Mouse (Mus musculus): ENCODE results near the gene Rps18. TPM values are rescaled to one million over a fixed set of nuclear protein-coding genes. Genes with fewer than 3 reads are reported as not detected.

Gene Rps18
- polyA plus RNA-seq, 1 experiment: 488 TPM

DNA sequence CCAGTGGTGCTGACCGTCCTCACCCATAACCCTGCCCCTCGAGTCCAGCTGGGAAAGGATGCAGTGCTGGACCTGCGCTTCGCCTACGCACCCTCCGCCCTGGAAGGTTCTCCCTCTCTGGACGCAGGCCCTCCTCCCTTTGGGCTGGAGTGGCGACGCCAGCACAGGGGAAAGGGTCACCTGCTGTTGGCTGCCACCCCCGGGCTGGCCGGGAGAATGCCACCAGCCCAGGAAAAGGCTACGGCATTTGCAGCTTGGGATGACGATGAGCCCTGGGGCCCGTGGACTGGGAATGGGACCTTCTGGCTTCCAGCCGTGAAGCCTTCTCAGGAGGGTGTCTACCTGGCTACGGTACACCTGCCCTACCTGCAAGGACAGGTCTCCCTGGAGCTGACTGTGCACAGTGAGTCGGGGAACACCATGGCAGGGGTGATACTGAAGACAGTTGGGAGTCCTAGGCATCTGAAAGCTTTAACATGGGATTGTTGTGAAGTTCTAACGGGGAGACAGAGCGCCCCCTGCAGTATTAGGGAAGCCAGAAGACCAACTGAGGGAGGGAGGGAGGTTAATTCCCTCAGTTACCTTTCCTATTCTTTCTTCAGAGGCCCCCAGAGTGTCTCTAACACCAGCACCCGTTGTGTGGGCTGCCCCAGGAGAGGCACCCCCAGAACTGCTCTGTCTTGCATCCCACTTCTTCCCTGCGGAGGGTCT is 30.2 kb downstream of the Rps18 start:
- DNase-seq (ENCODE audit: extremely low spot score in 1 of 2, low spot score in 1 of 2): no peak

DNA sequence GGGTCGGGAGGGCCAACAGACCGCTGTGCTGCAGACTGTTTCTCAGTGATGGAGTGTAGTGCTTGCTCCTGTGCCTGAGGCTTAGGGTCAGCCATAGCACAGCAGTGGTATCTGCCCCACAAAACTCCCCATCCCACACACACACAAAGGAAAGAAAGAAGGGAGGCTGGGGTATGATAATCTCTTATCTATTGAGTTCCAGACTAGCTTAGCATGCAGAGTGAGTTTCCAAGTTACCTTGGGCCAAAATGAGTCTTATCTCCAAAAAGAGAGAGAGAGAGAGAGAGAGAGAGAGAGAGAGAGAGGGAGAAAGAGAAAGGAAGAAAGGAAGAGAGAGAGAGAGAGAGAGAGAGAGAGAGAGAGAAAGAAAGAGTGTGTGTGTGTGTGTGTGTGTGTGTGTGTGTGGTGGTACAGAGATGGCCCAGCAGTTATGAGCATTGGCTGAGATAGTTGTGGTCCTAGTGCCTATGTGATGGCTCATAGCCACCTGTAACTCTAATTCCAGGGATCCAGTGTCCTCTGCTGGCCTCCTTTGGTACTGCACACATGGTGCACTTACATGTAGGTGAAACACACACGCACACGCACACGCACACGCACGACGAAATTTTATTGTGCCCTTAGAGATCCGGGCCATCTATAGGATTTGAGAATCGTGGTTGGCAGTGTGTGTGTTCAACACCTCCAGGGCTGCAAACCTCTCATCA is 31.1 kb downstream of the Rps18 start:
- no peak for DNase-seq (ENCODE audit: extremely low spot score in 1 of 2, low spot score in 1 of 2)

DNA sequence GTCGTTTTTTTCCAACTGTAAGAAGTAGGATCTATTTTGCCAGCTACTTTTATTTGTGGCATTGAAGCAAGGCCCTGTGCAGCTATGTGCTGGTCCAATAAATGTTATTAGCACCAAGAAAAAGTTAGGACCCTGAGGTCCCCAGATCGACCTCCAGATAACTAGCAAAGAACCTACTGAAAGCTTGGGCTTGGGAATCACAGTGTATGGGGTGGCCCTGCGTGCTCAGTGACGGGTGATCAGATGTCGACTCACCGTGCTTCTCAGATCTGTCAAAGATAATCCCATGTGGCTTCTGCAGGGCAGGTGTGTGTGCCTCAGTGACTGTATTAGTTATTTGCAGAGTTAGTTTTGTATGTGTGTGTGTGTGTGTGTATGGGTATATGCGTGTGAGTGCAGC is 34.4 kb downstream of the Rps18 start:
- no peak for DNase-seq (ENCODE audit: extremely low spot score in 1 of 2, low spot score in 1 of 2)

DNA sequence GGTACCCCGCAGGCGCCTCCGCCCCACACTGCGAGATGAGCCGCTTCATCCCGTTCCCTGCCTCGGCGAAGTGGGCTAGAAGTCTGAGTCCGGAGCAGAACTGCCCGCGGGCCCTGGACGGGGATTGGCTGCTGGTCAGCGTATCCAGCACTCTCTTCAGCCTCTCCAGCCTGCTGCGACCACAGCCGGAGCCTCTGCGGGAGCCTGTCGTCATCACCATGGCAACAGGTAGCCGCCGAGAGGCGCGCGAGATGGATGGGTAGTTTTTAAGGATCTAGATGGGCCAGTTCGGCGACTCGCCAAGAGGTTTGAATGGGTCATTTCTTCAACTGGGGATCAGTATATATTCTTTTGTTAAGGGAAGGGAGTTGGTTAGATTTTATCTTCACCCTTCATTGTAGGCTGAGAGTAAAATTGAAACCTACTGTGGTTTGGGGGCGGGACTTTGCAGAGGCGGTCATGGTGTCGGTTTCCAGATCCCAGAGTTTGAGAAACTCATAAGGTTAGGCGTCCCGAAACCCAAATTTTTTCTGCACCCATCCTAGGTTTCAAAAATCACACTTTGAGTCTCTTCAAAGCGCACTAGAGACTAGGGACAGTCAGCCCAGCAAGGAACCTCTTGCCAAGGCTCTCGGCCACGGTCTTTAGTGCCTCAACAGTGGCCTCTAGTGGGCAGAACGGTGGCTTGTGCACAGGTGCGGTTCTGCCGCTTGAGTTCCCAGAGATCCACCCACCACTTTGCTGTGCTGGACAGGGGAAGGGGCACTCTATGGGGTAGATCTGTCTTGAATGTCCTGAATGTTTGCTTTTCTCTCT is 35.3 kb downstream of the Rps18 start:
- DNase-seq (ENCODE audit: extremely low spot score in 1 of 2, low spot score in 1 of 2): peak in 1 of 2 experiments; percentile 90

DNA sequence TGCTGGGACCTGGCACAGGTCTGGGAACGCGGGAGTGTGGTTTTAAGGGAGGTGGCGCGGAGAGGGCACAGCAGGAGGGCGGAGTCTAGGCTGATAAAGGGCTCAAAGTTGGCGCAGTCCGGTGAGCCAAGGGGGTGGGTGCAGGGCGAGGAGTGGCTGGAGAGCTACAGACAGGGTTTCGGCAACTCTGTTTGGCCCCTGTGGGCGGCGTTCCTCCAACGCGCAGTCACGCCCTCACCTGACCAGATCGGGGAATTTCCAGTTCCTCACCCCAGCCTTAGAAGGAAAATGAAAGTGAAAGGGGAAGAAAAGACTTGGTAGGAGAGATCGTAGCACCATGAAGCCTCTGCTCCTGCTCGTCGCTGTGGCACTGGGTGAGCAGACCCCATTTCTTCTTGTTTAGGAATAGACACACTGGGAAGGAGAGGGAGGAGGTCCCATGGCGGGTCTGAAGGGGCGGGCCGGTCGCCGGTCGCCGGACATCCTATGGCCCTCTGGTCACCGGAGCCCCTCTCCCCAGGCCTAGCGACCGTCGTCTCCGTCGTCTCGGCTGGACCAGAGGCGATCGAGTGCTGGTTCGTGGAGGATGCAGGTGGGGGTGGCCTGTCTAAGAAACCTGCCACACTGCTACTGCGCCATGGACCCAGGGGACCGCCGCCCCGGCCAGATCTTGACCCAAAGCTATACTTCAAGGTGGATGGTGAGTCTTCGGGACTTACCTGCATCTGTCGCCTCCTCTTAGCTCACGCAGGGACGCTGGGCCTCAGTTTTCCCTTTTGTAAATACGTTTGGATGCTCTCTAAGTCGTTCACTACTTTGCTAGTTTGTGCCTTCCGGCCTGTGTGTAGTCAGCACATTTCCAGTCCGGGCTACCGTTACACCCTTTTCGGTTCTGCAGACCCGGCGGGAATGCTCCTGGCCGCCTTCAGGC is 36.2 kb downstream of the Rps18 start:
- DNase-seq (ENCODE audit: extremely low spot score in 1 of 2, low spot score in 1 of 2): peak in 1 of 2 experiments; percentile 63

DNA sequence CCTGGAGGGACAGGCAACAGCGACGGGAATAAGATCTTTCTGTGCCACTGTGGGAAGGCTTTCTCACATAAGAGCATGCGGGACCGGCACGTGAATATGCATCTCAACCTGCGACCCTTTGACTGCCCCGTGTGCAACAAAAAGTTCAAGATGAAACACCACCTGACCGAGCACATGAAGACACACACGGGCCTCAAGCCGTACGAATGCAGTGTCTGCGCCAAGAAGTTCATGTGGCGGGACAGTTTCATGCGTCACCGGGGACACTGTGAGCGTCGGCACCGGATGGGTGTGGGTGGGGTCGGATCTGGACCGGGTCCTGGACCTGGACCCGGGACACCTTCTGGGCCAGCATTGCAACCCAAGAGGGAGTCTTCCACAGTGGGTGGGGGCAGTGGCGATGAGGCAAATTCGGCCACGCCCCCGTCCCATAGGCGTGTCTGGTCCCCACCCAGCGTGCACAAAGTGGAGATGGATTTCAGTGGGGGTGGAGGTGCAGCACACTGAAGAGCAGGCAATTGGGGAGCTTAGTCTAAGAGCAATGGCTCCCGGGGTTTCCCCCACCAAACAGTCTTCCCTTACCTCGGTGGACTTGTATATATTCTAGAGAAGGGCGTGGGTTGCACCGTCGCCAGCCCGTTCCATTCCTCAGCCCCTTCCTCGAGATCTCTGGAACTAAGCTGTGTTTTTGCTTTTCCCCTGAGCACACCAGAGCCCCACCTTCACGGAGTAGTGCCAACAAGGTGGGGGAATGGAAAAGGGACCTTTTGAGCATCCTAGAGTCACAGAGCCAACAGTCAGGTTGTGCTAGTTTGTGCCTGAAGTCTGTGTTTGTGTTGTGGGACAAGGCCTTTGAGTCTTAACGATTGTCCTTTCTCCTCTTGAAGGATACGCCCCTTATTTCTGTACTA is 37.3 kb downstream of the Rps18 start:
- DNase-seq (ENCODE audit: extremely low spot score in 1 of 2, low spot score in 1 of 2): no peak

DNA sequence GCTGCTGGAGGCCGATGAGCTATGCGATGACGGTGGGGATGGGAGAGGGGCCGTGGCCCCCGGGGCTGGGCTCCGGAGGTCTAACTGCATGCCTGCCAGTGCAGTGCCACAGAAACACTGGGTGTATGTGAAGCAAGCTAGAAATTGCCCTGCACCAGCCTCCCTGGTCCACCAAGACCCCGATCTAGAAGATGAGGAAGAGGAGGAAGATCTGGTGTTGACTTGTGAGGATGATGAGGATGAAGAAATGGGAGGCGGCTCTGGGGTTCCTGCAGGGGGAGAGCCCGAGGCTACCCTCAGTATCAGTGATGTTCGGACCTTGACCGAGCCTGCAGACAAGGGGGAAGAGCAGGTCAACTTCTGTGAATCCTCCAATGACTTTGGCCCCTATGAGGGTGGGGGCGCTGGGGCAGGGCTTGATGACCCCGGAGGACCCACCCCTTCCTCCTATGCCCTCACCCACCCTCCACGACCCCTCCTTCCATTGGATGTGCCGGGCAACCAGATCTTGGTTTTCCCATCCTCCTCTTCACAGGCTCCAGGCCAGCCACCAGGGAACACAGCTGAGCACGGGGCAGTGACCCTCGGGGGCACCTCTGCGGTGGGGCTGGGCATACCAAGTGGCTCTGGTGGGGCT is 38.0 kb downstream of the Rps18 start:
- no peak for DNase-seq (ENCODE audit: extremely low spot score in 1 of 2, low spot score in 1 of 2)

DNA sequence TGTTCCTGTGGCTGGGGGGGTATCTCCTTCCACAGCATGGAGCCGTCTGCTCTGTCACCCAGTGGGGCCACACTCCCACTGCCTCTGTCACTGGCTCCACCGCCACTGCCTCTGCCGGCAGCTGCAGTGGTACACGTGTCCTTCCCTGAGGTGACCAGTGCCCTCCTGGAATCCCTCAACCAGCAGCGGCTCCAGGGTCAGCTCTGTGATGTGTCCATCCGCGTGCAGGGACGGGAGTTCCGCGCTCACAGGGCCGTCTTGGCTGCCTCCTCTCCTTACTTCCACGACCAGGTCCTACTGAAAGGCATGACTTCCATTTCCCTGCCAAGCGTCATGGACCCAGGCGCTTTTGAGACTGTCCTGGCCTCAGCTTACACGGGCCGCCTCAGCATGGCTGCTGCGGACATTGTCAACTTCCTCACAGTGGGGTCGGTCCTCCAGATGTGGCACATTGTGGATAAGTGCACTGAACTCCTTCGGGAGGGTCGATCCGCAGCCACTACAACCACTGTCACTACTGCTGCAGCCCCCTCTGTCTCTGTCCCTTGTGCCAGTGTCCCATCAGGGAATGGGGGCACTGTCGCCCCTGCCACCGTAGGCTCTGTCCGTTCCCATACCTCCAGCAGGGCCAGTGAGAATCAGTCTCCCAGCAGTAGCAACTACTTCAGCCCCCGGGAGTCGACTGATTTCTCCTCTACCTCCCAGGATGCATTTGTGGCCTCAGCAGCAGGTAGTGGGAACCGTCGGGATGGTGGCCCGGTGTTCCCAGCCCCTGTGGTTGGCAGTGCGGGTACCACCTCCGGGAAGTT is 38.8 kb downstream of the Rps18 start:
- no peak for DNase-seq (ENCODE audit: extremely low spot score in 1 of 2, low spot score in 1 of 2)

DNA sequence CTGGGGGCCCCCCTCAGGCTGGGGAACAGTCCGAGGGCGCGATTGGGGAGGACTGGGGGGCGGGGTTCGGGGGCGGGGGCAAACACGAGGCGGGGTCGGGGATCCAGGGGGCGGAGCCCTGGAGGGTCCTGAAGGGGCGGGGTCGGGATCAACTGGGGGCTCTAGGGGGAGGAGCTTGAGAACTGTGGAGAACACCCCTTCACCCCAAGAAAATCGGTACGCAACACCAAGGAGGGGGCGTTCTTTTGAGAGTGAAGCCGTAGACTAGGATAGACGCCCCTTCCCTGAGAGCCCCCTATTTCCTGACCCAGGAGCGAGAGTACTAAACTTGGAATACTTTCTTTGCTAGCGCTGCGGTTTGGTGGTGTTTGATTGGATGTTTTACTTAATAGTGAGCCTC is 39.5 kb downstream of the Rps18 start:
- DNase-seq (ENCODE audit: extremely low spot score in 1 of 2, low spot score in 1 of 2): peak in 1 of 2 experiments; percentile 33

DNA sequence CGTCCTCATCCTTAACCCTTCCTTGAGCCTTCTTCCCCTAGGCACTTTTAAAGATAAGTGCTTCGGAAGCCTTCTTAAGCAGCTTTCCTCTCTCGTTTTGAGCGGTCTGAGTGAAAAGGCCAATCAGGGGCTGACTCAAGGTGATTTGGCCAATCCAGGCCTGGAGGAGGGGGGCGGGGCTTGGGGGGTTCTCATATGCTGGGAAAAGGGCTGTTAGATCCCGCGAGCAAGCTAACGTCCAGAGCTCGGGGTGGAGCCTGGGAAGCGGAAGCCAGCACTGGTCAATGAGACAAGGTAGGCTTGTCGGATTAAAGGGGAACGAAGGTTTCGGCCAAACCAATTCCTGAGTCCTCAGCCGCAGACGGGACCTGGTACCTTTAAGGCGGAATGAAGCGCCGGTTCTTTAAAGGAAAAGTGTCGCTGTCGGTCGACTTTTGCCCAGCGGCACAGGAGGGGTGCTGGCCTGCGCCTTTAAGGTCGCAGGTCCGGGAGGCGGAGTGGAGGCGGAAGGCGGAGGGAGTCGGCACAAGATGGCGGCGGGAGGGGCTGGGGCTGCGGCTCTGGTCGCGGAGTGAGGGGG is 40.0 kb downstream of the Rps18 start, which contains the start of the genes Tapbp and Zbtb22:
TSS of gene Tapbp (plus strand) at position 229 of the 580 bp plus-strand sequence.
TSS of gene Zbtb22 (plus strand) at position 234 of the 580 bp plus-strand sequence.
- DNase-seq (ENCODE audit: extremely low spot score in 1 of 2, low spot score in 1 of 2): peak; percentile 97 to 98

DNA sequence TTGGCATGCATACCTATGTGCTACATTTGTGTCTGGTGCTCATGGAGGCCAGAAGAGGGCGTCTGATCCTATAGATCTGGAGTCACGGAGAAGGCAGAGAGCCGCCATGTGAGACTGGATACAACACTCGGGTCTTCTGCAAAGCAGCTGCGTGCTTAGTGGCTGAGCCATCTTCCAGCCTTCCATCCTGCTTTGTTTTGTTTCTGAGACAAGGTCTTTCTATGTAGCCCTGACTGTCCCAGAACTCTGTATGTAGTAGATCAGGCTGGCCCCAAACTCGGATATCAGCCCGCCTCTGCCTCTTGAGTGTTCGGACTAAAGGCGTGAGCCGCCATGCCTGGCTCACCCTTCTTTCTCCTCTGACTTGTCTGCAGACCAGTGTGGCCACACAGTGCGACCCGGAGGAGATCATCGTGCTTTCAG is 40.8 kb downstream of the Rps18 start:
- DNase-seq (ENCODE audit: extremely low spot score in 1 of 2, low spot score in 1 of 2): no peak

DNA sequence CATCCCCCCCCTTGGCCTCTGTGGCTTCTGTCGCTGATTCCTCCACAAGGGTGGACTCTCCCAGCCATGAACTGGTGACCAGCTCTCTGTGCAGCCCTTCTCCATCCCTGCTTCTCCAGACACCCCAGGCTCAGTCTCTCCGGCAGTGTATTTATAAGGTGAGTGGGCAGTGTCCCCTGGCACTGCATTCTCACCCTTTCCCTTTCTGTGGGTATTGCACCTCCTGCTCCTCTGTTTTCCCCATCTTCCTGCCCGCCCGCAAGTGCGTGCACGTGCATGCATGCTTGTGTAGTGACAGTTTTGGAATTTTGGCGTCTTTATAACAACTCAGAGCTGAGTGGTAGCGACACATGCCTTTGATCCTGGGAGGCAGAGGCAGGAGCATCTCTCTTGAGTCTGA is 41.9 kb downstream of the Rps18 start:
- no peak for DNase-seq (ENCODE audit: extremely low spot score in 1 of 2, low spot score in 1 of 2)

DNA sequence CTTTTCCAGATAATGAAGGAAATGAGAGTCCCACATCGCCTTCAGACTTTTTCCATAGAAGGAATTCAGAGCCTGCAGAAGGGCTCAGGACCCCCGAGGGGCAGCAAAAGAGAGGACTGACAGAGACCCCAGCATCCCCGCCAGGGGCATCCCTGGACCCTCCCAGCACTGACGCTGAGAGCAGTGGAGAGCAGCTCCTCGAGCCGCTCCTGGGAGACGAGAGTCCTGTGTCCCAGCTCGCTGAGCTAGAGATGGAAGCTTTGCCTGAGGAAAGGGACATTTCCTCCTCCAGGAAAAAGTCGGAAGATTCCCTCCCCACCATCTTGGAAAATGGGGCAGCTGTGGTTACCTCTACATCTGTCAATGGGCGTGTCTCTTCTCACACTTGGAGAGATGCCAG is 42.5 kb downstream of the Rps18 start:
- no peak for DNase-seq (ENCODE audit: extremely low spot score in 1 of 2, low spot score in 1 of 2)

DNA sequence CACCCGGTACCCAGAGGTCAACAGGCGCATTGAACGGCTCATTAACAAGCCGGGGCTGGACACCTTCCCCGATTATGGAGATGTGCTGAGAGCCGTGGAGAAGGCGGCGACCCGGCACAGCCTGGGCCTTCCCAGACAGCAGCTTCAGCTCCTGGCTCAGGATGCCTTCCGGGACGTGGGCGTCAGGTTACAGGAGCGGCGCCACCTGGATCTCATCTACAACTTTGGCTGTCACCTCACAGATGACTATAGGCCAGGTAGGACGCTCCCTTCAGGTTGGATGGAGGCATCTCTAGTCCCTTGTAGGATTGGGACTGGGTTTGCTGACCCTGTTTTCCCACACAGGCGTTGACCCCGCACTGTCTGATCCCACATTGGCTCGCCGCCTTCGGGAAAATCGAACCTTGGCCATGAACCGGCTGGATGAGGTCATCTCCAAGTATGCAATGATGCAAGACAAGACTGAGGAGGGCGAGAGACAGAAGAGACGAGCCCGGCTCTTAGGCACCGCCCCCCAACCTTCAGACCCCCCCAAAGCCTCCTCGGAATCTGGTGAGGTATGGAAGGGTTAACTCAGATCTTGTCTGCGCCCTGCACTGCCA is 43.9 kb downstream of the Rps18 start:
- DNase-seq (ENCODE audit: extremely low spot score in 1 of 2, low spot score in 1 of 2): no peak

DNA sequence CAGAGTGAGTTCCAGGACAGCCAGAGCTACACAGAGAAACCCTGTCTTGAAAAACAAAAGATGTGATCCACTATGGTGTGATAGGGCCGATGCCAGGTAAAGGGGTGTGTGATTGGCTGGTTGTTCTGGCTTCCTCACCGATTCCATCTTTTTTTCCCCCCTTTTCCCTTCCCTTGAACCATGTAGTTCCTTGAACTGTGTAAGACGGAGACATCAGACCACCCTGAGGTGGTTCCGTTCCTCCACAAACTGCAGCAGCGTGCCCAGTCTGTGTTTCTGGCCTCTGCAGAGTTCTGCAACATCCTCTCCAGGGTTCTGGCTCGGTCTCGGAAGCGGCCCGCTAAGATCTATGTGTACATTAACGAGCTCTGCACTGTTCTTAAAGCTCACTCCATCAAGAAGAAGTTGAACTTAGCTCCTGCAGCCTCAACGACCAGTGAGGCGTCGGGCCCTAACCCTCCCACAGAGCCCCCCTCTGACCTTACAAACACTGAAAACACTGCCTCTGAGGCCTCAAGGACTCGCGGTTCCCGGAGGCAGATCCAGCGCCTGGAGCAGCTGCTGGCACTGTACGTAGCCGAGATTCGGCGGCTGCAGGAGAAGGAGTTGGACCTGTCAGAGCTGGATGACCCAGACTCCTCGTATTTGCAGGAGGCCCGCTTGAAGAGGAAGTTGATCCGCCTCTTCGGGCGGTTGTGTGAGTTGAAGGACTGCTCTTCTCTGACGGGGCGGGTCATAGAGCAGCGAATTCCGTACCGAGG is 44.6 kb downstream of the Rps18 start:
- no peak for DNase-seq (ENCODE audit: extremely low spot score in 1 of 2, low spot score in 1 of 2)

DNA sequence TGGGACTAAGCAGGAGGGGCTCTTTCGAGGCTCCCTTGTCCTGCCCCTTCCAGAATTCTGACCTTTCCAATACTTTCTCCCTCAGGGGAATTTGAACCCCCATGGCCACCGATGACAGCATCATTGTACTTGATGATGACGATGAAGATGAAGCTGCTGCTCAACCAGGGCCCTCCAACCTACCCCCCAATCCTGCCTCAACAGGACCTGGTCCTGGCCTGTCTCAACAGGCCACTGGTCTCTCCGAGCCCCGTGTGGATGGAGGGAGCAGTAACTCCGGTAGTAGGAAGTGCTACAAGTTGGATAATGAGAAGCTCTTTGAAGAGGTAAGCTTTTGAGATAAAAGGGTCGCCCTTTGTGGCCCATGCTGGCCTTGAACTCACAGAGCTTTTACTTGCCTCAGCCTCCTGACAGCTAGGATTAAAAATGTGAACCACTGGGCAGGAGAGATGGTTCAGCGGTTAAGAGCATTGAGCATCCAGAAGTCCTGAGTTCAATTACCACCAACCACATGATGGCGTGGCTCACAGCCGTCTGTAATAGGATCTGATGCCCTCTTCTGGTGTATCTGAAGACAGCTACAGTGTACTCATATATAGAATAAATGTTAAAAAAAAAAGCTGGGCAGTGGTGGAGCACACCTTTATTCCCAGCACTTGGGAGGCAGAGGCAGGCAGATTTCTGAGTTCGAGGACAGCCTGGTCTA is 45.3 kb downstream of the Rps18 start:
- no peak for DNase-seq (ENCODE audit: extremely low spot score in 1 of 2, low spot score in 1 of 2)

All from frontal cortex, adult 2 months (tissue).